Mouse (Mus musculus): Measurements from ENCODE around the gene Gp1ba. TPM values are rescaled to one million over a fixed set of nuclear protein-coding genes. Genes with fewer than 3 reads are reported as not detected.

Gene Gp1ba
- total and polyA plus RNA-seq, 3 experiments = 1.6 to 5.0 TPM; not detected in 1

- Histone ChIP-seq H3K27ac (ENCODE audit: control insufficient read depth, low read depth, low read length) (no peak within 1 kb of the TSS), H3K9ac (ENCODE audit: control insufficient read depth, low read depth, low read length, poor library complexity, severe bottlenecking) (no peak within 1 kb of the TSS), H3K4me1 (ENCODE audit: control insufficient read depth in 1 of 2, insufficient read depth in 2 of 2, low read length in 2 of 2) (peaks cover 0 to 3% of the 10 kb centered on the region in 2 experiments; a peak in 1 of 4 replicates), H3K9me3 (replicated peaks; ENCODE audit: insufficient read depth, low read length) (no peaks in the 10 kb centered on the region), H3K79me2 (ENCODE audit: control insufficient read depth, insufficient read depth, low read length, poor library complexity) (no peaks in the 10 kb centered on the region), H3K4me3 (ENCODE audit: control insufficient read depth in 1 of 2, insufficient read depth in 1 of 2, low read depth in 2 of 2, low read length in 2 of 2) (no peak within 1 kb of the TSS), H3K27me3 (ENCODE audit: control insufficient read depth in 1 of 2, insufficient read depth in 2 of 2, low read length in 2 of 2) (no peaks in the 10 kb centered on the region), H3K36me3 (ENCODE audit: control insufficient read depth in 1 of 2, insufficient read depth in 2 of 2, low read length in 2 of 2) (peaks cover 0 to 5% of the 10 kb centered on the region in 2 experiments; a peak in 2 of 4 replicates)
- DNase-seq (ENCODE audit: low read depth, low spot score) = no peak
- TF ChIP-seq ZMIZ1 (IDR thresholded peaks at IDR 0.05; ENCODE audit: low read depth, low read length) = no peak
Measured at GRCm38 (mm10) chr11:70615516-70616093, 23.3 kb upstream of the Gp1ba start, which contains the start of gene 4930544D05Rik. TSS of gene 4930544D05Rik (plus strand) at chr11:70615848.

- TF ChIP-seq CTCF (IDR thresholded peaks at IDR 0.05 in 2 of 3, conservative IDR thresholded peaks at IDR 0.05 in 1 of 3; ENCODE audit: control insufficient read depth in 1 of 3, insufficient read depth in 1 of 3, low read depth in 2 of 3, low read length in 3 of 3, poor library complexity in 1 of 3, severe bottlenecking in 1 of 3) = no peak
- no peak for TF ChIP-seq POLR2A (IDR thresholded peaks at IDR 0.05; ENCODE audit: control insufficient read depth in 1 of 2, insufficient read depth in 1 of 2, low read depth in 1 of 2, low read length in 2 of 2, poor library complexity in 1 of 2)
- TF ChIP-seq CHD1 (IDR thresholded peaks at IDR 0.05; ENCODE audit: low read depth, low read length) = no peak
- TF ChIP-seq TAL1 (IDR thresholded peaks at IDR 0.05; ENCODE audit: low read length) = no peak
- TF ChIP-seq E2F4 (IDR thresholded peaks at IDR 0.05; ENCODE audit: borderline replicate concordance, low read depth, low read length) = no peak
- TF ChIP-seq RCOR1 (IDR thresholded peaks at IDR 0.05; ENCODE audit: low read depth, low read length) = no peak
- no peak for TF ChIP-seq ZC3H11A (IDR thresholded peaks at IDR 0.05; ENCODE audit: low read depth, low read length)
- no peak for TF ChIP-seq MYB (IDR thresholded peaks at IDR 0.05; ENCODE audit: low read depth, low read length)
- no peak for TF ChIP-seq RAD21 (IDR thresholded peaks at IDR 0.05; ENCODE audit: low read depth, low read length)
- no peak for DNase-seq (ENCODE audit: low read depth, low spot score)
- no peaks in the 10 kb centered on the region for H3K79me2 ChIP-seq (ENCODE audit: control insufficient read depth, insufficient read depth, low read length, poor library complexity)
- no peak within 1 kb of the TSS for H3K9ac ChIP-seq (ENCODE audit: control insufficient read depth, low read depth, low read length, poor library complexity, severe bottlenecking)
- no peak within 1 kb of the TSS for H3K27ac ChIP-seq (ENCODE audit: control insufficient read depth, low read depth, low read length)
- no peaks in the 10 kb centered on the region for H3K27me3 ChIP-seq (ENCODE audit: control insufficient read depth in 1 of 2, insufficient read depth in 2 of 2, low read length in 2 of 2)
- peaks cover 8 to 12% of the 10 kb centered on the region in 2 experiments for H3K4me1 ChIP-seq (ENCODE audit: control insufficient read depth in 1 of 2, insufficient read depth in 2 of 2, low read length in 2 of 2)
- H3K9me3 ChIP-seq (replicated peaks; ENCODE audit: insufficient read depth, low read length) = no peaks in the 10 kb centered on the region
- H3K4me3 ChIP-seq (ENCODE audit: control insufficient read depth in 1 of 2, insufficient read depth in 1 of 2, low read depth in 2 of 2, low read length in 2 of 2) = no peak within 1 kb of the TSS
- H3K36me3 ChIP-seq (ENCODE audit: control insufficient read depth in 1 of 2, insufficient read depth in 2 of 2, low read length in 2 of 2) = peaks cover 0 to 12% of the 10 kb centered on the region in 2 experiments; a peak in 2 of 4 replicates
Measured at GRCm38 (mm10) chr11:70619101-70619500, 19.8 kb upstream of the Gp1ba start, which contains the start of gene Chrne. TSS of gene Chrne (minus strand) at chr11:70619216.

DNA sequence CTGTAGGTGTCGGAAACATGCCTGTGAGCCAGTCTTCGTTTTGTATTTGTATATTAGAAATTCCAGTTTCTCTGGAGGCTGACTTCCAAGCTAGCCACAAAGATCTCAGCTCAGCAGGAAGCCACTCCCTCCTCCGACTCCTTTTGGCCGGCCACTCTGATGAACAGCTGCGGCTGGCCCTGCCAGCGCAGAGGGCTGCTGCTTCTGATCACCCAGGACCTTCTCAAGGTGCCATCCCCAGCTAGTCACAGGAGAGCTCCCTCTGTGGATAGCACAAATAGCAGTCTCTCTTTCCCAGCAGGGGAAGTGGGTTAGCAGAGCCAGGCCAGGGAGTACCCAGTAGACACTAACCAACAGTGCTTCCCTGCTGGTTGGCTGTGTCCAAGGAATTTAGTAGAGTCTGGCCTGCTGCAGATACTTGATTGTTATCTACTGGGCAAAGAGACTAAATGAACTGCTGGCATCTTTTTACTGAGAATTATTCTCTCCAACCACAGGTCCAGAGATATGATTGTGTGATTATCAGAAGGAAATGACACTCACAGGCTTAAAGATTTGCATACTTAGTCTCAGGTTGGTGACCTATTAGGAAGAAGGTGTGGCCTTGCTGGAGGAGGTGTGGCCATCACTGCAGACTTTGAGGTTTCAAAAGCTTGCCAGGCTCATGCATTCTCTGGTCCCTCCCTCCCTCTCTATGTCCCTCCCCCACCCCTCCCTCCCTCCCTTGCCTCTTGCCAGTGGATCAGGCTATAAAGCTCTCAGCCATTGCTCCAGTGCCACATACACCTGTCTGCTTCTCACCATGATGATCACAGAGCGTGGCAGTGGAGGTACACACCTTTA lies 16.7 kb upstream of the Gp1ba start:
- no peak overlapping the region for H3K4me3 ChIP-seq (ENCODE audit: control insufficient read depth in 1 of 2, insufficient read depth in 1 of 2, low read depth in 2 of 2, low read length in 2 of 2)
- no peak overlapping the region for H3K9ac ChIP-seq (ENCODE audit: control insufficient read depth, low read depth, low read length, poor library complexity, severe bottlenecking)
- H3K36me3 ChIP-seq (ENCODE audit: control insufficient read depth in 1 of 2, insufficient read depth in 2 of 2, low read length in 2 of 2) = peaks cover 0 to 12% of the 10 kb centered on the region in 2 experiments; a peak in 2 of 4 replicates
- no peaks in the 10 kb centered on the region for H3K79me2 ChIP-seq (ENCODE audit: control insufficient read depth, insufficient read depth, low read length, poor library complexity)
- H3K27me3 ChIP-seq (ENCODE audit: control insufficient read depth in 1 of 2, insufficient read depth in 2 of 2, low read length in 2 of 2) = no peaks in the 10 kb centered on the region
- H3K9me3 ChIP-seq (replicated peaks; ENCODE audit: insufficient read depth, low read length) = no peaks in the 10 kb centered on the region
- peaks cover 5 to 12% of the 10 kb centered on the region in 2 experiments for H3K4me1 ChIP-seq (ENCODE audit: control insufficient read depth in 1 of 2, insufficient read depth in 2 of 2, low read length in 2 of 2)
- H3K27ac ChIP-seq (ENCODE audit: control insufficient read depth, low read depth, low read length) = peak overlapping the region; percentile 55
- peak; percentile 95 for DNase-seq (ENCODE audit: low read depth, low spot score)
- TF ChIP-seq RAD21 (IDR thresholded peaks at IDR 0.05; ENCODE audit: low read depth, low read length) (no peak), MXI1 (IDR thresholded peaks at IDR 0.05; ENCODE audit: low read depth, low read length) (no peak), MYB (IDR thresholded peaks at IDR 0.05; ENCODE audit: low read depth, low read length) (no peak), MAZ (IDR thresholded peaks at IDR 0.05; ENCODE audit: low read depth, low read length) (no peak; the same call in 1 of the 2 replicates), NELFE (IDR thresholded peaks at IDR 0.05; ENCODE audit: low read depth, low read length) (no peak), RCOR1 (IDR thresholded peaks at IDR 0.05; ENCODE audit: low read depth, low read length) (peak; percentile 41; the same call in 1 of the 2 replicates), ETS1 (IDR thresholded peaks at IDR 0.05; ENCODE audit: low read depth, low read length) (peak; percentile 59), TAL1 (IDR thresholded peaks at IDR 0.05; ENCODE audit: low read length) (no peak), GATA1 (IDR thresholded peaks at IDR 0.05; ENCODE audit: low read depth, low read length) (peak; percentile 85), ZKSCAN1 (IDR thresholded peaks at IDR 0.05; ENCODE audit: low read depth, low read length) (0 out of 2 replicates have a peak, but pooled peaks have one; percentile 29), POLR2A (IDR thresholded peaks at IDR 0.05; ENCODE audit: control insufficient read depth in 1 of 2, insufficient read depth in 1 of 2, low read depth in 1 of 2, low read length in 2 of 2, poor library complexity in 1 of 2) (no peak), KAT2A (conservative IDR thresholded peaks at IDR 0.05; ENCODE audit: low read depth, low read length) (no peak), ELF1 (IDR thresholded peaks at IDR 0.05; ENCODE audit: low read depth, low read length) (peak; percentile 36; the same call in 1 of the 2 replicates), CHD1 (IDR thresholded peaks at IDR 0.05; ENCODE audit: low read depth, low read length) (no peak), HCFC1 (IDR thresholded peaks at IDR 0.05; ENCODE audit: low read depth, low read length) (0 out of 2 replicates have a peak, but pooled peaks have one; percentile 37), CTCF (IDR thresholded peaks at IDR 0.05 in 2 of 3, conservative IDR thresholded peaks at IDR 0.05 in 1 of 3; ENCODE audit: control insufficient read depth in 1 of 3, insufficient read depth in 1 of 3, low read depth in 2 of 3, low read length in 3 of 3, poor library complexity in 1 of 3, severe bottlenecking in 1 of 3) (peak in 1 of 3 experiments; percentile 22; a peak in 1 of 6 replicates), MAX (IDR thresholded peaks at IDR 0.05; ENCODE audit: low read length) (no peak), SMC3 (IDR thresholded peaks at IDR 0.05; ENCODE audit: low read depth, low read length) (peak; percentile 23; the same call in 1 of the 2 replicates)
